Mouse (Mus musculus) cortical plate, adult 2 months (tissue): ENCODE data around the gene Kcnma1.

Source experiments
- CTCF ChIP-seq: fragments of 200-500 bp; IDR thresholded peaks from 2 replicates; pipeline ENCODE4 v1.5.1; 2011; ENCODE audit warnings: mild to moderate bottlenecking, control low read depth, low read length; ENCODE audit not compliant: insufficient read depth; ENCODE audit errors: extremely low read depth
- POLR2A ChIP-seq: fragments of 200-500 bp; IDR thresholded peaks from 2 replicates; pipeline ENCODE4 v1.6.1; 2011; ENCODE audit warnings: mild to moderate bottlenecking, low read length, control low read depth; ENCODE audit not compliant: insufficient read depth; ENCODE audit errors: extremely low read depth

- no peak for TF ChIP-seq POLR2A
- TF ChIP-seq CTCF: no peak
These were observed 47.8 kb downstream of the Kcnma1 start for GRCm38 (mm10) chr14:23966471-23966870.
